Mouse (Mus musculus) frontal cortex, postnatal 25 days (tissue): ENCODE results near the gene Smim6.

ENCODE experiments used
- DNase-seq, 2 experiments: peaks; one replicate each; pipeline ENCODE4 v3.0.0; 2022; ENCODE audit warnings: low spot score in 2 of 2

The Smim6 gene

DNA sequence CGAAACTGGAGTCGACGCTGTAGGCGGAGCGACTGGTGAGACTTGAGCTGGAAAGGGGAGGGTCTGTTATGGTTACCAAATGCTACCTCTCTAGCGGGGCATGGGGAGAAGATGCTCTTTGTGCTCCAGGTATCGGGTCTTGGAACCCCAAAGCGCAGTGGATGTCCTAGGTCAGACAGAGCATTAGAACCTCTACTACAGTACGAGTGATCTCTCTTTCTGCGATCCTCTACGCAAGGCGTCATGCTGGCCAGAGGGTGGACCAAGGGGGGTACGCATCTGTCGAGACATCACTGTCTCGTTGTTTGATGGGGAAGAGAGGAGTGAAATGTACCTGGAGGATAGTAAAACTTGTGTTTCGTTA lies 21.9 kb downstream of the Smim6 start:
- no peak for DNase-seq

DNA sequence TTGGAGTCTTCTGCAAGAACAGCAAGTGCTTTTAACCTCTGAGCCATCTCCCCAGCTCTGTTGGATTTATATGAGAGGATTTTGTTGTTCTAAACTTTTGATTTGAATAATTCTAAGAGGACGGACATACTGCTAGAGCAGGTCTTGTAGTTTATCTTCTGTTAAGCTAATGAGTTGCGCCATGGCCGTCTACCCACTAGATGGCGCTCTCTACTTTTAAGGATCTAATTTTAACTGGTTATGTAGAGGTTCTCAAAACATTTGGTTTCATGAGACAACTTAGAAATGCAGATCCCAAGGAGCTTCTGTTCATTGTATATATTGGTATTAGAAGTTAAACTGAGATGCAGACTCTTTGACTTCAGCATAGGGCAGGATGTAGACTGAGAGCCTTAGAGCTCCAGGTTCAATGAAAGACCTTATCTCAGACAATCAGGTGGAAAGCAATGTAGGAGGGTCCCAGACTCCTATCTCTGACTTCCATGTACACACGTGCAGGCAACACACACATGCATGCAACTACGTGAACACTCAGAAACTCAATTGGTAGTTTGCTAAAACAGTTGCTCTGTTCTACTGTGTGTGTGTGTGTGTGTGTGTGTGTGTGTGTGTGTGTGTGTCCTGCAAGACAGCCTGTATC lies 28.0 kb downstream of the Smim6 start:
- peak; percentile 53 to 67 for DNase-seq

DNA sequence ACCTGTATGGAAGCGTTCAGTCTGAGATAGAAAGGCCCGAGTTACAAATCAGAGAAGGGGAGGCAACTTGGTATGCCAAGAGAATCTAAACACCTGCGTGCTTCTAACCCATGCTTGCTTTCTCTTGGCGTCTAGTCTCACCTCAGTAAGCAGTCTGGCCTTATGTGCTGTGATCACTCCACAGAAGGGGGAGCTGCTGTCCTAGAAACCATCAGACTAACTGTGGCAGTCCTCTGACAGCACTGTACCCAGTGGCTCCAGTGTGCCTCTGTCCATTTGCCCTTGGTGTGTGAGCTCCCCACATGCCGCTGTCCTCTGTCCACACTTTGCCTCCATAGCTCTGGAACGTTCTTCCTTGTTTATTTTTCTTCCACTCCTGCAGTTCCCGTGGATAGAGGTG lies 30.2 kb downstream of the Smim6 start:
- no peak for DNase-seq

DNA sequence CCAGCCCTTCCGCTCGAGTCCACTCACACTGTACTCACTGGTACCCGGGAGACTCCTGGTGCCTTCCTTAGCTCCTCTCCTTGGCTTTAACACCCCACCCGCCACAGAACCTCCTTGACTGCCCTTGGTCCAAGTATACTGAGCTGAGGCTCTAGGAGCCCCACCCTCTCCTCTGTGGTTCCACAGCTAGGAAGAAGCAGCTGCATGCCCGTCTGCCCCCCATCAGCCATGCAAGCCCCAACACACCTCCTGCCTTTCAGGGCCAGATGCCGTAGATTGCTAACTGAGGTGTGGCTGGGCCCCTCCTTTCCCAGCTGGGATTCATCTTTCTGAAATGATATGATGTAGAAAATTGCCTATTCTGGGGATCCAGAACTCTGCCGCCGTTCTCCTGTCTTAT lies 33.4 kb downstream of the Smim6 start:
- no peak for DNase-seq

DNA sequence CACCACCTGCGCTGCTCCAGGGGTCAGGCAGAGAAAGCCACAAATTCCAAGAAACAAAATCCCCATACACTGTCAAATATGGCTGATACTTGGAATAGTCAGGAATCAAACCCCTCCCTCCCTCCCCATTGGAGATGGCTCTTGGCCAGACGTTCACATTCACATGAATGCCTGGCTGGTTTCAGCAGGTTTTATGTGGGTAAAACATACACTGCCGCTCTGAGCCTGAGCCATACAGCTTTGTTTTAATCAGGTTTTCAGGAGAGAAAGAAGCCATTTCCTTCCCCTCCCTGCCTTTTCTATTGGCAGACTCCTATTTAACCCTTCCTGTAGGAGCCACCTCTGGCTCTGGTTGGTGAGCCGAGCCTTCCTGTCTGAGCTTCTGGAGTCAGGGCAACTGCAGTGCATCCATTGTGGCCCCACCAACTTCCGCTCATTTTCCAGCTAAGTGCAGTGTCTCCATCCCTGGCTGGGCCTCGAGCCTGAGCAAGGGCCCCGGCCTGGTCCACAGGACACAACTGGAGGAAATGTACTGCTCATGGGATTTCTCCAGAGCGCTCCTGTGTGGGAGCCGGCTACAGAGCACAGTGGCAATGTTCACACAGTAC lies 34.5 kb downstream of the Smim6 start:
- no peak for DNase-seq

DNA sequence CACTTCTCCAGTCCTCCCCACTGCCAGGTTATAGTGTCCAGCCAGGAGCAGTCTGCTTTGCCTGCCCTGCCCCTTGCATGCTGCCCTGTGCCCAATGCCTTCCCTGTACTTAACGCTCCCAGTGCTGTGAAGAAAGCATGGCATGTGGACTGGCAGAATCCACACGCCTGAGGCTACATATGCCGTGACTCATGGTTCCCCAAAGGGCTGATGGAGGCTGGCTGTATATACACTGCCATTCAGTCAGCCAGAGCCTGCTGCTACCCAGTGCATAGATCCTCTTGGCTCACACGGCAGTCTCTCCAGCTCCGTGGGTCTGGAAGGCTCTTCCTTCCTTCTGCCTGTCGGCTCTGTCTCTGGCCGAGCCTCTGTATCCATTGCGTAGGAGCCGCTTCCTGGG lies 36.5 kb downstream of the Smim6 start:
- no peak for DNase-seq

DNA sequence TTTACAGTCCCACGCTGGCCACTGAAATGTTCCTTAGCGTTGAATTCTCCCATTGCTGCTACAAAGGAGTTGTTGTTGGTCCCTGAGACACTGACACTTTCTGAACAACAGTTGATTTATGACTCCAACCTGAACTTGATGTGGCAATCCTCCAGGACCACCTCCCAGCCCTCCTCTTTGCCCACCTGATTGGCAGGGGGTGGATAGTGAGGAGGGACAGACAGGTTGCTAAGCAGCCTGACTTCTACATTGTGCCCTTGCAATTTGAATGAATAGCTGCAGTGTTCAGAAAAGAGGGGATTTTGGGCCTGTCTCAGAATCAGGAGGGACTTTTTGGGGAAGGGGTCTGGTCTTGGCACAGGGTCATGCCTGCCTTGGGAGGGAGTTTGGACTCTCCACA lies 38.9 kb downstream of the Smim6 start:
- DNase-seq, result no peak

DNA sequence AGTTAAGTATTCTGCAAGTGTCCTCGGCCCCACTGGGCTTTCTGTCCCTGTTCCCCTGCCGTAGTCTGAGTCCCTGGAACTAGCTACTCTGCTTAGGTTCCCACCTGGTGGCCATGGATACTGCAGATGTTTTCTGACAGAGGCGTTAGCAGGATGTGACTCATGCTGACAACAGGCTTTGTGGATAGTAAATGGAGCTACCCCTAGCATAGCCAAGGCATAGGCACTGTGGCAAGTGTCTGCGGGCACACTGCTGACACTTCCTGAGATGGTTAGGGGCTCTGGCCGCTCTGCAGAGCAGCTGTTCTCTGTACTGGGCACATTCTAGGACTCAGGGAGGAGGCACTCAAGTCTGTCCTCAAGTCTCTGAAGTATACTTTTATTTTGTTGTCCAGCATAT lies 42.9 kb downstream of the Smim6 start:
- no peak for DNase-seq

DNA sequence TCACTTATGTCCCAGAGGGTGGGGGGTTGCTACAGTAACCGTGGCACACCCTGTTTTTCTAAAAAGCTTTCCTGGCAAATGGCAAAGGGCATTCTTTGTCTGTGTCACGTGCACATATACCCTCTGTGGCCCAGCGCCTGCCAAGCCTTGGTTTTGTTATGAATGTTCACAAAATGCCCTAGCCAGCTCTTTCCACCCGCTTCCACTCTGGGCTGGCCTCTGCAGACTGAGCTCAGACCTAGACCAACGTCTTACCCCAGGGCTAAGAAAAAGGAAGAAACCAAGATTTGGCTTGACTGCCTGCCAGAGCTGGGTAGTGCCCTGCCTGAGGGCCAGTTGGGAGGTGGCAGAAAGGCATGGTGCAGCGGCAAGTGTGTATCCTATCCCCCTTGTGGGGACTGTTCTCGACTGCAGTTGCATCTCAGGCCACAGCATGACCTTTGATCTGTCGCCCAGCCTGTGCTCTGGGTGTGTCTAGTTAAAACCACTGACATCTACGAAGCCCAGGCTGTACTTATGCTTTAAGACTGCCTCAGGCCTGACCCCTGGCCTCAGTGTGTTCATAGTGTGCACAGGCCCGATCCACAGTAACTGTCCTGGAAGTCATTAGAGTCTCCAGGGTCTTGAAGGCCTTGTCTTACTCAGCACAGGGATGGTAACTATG lies 43.5 kb downstream of the Smim6 start:
- DNase-seq, result no peak

DNA sequence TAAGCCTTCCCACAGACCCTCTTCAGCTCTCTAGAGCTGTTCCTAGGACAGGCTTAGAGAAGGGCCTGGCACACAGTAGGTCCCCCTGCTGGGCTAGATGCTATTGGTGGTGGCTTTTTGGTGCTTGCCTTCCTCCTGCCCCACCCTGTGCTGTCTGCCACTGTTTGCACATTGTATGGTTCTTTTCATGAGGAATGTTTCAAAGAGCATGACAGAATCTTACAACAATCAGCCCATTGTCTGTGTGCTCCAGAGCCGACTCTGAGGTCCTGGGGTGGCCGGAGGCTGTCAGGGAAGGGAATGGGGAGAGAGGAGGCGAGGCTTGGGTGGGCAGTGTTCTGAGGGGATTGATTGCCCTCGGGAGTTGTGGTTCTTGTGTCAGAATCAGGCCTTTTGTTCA lies 44.6 kb downstream of the Smim6 start:
- no peak for DNase-seq

DNA sequence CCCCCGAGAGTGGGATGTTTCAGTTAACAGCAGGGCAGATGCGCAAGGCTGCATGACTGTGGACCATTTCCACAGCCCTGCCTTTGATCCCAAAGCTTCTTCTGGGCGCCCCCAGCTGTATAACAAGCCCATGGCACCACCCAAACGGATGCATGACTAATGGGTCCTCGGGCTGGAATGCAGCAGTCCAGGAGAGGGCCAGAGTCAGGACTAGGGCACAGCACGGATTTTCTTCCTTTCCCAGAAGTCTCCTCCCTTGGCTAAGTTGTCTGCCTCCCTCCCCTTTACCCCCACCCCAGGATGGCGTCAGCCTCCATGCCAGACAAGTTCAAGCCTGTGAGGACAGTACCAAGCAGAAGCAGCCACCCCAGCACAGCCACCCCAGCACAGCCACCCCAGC lies 46.2 kb downstream of the Smim6 start:
- DNase-seq, result no peak

DNA sequence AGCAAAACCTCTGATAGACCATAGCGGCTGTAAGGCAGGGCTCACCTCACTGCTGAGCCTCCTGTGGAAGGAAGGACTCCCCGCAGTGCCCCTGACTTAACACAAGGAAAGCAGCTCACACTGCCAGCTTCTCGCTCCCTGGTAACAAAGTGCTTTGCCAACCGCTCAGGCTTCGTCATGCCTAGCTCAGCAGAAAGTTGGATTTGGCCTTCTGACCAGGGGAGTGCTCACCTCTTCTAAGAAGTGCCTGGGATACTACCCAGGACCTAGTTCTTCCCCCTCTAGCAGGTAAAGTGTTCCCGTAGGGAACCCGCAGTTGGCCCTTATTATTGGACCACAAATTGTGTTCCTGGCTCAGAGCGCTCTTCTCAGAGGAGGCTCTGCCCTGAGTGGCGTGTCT lies 47.2 kb downstream of the Smim6 start:
- DNase-seq, result no peak

DNA sequence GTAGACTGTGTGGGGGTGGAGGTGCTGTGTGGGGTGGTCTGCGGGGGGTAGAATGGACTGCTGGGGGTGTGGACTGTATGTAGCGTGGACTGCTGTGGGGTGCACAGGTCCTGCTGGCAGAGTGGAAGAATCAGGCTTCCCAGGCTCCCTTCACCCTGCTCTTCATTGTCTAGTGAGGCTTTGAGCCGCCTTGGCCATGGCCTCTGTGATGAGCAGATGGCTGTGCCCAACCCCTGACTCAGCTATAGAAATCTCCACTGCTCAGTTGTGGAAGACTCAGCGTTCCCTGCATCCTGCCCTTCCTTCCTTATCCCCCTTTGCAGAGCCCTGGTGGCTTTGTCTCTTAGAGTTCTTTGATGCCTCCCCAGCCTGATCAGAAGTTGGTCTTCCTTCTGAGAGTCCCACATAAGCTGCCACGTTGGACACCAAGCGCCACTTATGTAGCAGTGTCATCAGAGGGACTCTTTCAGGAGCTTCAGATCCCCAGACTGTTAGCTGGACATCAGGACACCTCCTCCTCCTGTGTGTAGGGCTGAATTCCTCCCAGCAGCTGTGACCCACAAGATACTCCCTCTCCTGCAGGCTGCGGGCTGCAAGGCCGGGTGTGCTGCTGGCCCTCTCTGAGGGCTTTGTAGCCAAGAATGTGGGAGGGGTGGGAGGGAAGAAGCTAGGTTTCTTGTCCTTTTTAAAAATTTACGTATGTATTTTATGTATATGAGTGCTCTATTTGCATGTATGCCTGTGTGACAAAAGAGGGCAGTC lies 51.0 kb downstream of the Smim6 start:
- DNase-seq, result no peak
